Mouse (Mus musculus) hindbrain, embryonic 14.5 days (tissue): Measurements from ENCODE around the gene Styxl1. TPM values are rescaled to one million over a fixed set of nuclear protein-coding genes. Genes with fewer than 3 reads are reported as not detected.

Experiments
- ATAC-seq: fragments of 200-750 bp; cut with Nextera tagmentation; 2 replicates; pipeline ENCODE4 v1.8.0; 2017; ENCODE audit warnings: moderate number of reproducible peaks, mild to moderate bottlenecking, moderate TSS enrichment, moderate library complexity; ENCODE audit not compliant: low FRiP score
- DNase-seq: peaks from one replicate; pipeline ENCODE4 v3.0.0-alpha.2; 2015; ENCODE audit warnings: low spot score
- H3K27ac ChIP-seq: fragments of 300-500 bp; sonication (generic); 2 replicates; pipeline ENCODE4 v1.5.1; 2014; ENCODE audit warnings: mild to moderate bottlenecking, moderate library complexity
- H3K27me3 ChIP-seq: fragments of 300-500 bp; sonication (generic); 2 replicates; pipeline ENCODE4 v1.6.1; 2014; ENCODE audit warnings: mild to moderate bottlenecking, low read length, mixed read lengths; ENCODE audit not compliant: control insufficient read depth, insufficient read depth
- H3K36me3 ChIP-seq: fragments of 300-500 bp; sonication (generic); replicated peaks from 2 replicates; pipeline ENCODE4 v1.6.1; 2014; ENCODE audit not compliant: control insufficient read depth, insufficient read depth
- H3K4me1 ChIP-seq: fragments of 300-500 bp; sonication (generic); replicated peaks from 2 replicates; pipeline ENCODE4 v1.6.1; 2014; ENCODE audit warnings: antibody characterized with exemption, low read length, mixed read lengths; ENCODE audit not compliant: control insufficient read depth, insufficient read depth
- H3K4me2 ChIP-seq: fragments of 300-500 bp; sonication (generic); replicated peaks from 2 replicates; pipeline ENCODE4 v1.6.1; 2014; ENCODE audit warnings: mild to moderate bottlenecking, moderate library complexity
- H3K4me3 ChIP-seq: fragments of 300-500 bp; sonication (generic); replicated peaks from 2 replicates; pipeline ENCODE4 v1.5.1; 2014; ENCODE audit warnings: mild to moderate bottlenecking, low read length
- H3K9ac ChIP-seq: fragments of 300-500 bp; sonication (generic); 2 replicates; pipeline ENCODE4 v1.6.1; 2014
- H3K9me3 ChIP-seq: fragments of 300-500 bp; sonication (generic); 2 replicates; pipeline ENCODE4 v1.6.1; 2016; ENCODE audit warnings: low read length; ENCODE audit not compliant: control insufficient read depth
- WGBS: fragments of 180-500 bp; shearing (Covaris S2); extraction: QIAGEN DNeasy Blood & Tissue Kit; methylation state at CpG from one replicate; pipeline ENCODE4 v1.1.7; 2014; 5-methylcytosine and 5-hydroxymethylcytosine counted together
- polyA plus RNA-seq: library from polyadenylated mRNA; unstranded; fragments of >200 nt; fragmentation: Nextera tagmentation; extraction: Ambion mirVana; gene quantifications from 2 replicates; pipeline ENCODE4 v1.2.1, GENCODE M21; 2014

The Styxl1 gene
- polyA plus RNA-seq, 1 experiment from 2014 or later, result 0.25 TPM

DNA sequence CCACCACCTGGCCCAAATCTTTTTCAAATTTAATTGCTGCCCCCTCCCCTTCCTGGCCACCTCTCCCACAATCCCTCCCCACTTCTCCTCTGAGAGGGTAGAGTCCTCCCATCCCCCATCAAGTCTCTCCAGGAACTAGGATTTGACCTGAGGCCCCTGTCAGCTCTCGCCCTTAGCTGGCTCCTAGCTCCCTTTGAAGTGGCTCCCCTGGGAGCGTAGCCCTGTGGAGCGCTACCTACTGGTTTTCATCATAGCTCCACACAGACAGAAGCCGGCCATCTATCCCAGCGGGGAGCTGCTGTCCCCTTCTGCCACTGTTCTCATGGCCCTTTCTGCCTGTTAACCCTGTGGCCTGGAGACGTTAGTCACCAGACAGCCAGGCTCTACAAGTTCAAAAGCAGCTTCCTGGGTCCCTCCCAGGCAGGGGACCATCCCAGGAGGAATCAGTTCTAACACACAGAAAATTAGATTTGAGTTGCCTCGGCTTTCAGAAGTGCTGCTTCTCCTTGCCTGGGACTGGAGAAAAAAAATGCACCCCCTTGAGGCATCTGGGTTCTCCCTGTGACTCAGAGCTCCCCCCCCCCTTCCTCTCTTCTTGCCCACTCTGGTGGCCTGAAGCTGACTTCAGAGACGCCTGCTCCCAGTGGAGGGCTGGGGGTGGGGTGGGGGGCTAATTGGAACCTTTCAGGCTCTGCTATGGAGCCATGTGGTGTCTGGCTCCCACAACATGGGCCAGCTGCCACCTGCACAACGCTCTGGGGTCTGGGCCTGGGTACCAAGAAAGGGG lies 53.5 kb downstream of the Styxl1 start:
- H3K36me3 ChIP-seq, result peaks cover 24% of the 10 kb centered on the region
- H3K27me3 ChIP-seq, result no peaks in the 10 kb centered on the region
- no peaks in the 10 kb centered on the region for H3K9me3 ChIP-seq
- H3K4me3 ChIP-seq, result no peak overlapping the region
- peak overlapping the region; percentile 89 for H3K27ac ChIP-seq
- peak overlapping the region; percentile 46 for H3K4me2 ChIP-seq
- H3K4me1 ChIP-seq, result peaks cover 30% of the 10 kb centered on the region
- H3K9ac ChIP-seq, result peak overlapping the region; percentile 47
- 5% methylated on average over 9 of the region's 9 CpGs for WGBS
- peak; percentile 75 for ATAC-seq
- DNase-seq, result peak; percentile 37

DNA sequence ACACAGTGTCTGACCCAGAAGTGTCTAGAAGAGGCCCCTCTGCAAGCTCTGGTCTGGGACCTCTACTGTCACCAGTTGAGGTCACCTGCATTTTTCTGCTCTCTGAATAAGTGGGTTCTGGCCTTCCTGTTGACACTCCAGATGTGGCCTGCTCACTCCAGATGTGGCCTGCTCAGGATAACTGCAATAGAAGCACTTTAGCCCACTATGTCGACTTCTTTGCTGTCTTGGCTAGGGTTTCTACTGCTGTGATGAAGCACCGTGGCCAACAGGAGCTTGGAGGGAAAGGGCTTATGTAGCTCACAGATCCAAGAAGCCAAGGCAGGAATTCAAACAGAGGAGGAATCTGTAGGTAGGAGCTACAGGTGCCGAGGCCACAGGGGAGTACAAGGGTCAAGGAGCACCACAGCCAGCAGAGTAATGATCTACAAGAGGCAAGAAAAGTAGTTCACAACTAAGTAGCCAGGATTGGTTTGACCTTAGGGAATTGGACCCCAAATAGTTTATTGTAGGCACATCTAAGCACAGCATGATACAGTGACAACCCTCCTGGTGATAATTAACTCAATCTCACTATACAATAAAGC lies 54.9 kb downstream of the Styxl1 start:
- Histone ChIP-seq H3K27me3 (no peaks in the 10 kb centered on the region), H3K4me3 (no peak overlapping the region), H3K9ac (no peak overlapping the region), H3K27ac (no peak overlapping the region), H3K36me3 (peaks cover 22% of the 10 kb centered on the region), H3K4me1 (peaks cover 30% of the 10 kb centered on the region), H3K9me3 (no peaks in the 10 kb centered on the region), H3K4me2 (no peak overlapping the region)
- no peak for ATAC-seq
- 76% methylated on average over 3 of the region's 3 CpGs for WGBS
- no peak for DNase-seq

DNA sequence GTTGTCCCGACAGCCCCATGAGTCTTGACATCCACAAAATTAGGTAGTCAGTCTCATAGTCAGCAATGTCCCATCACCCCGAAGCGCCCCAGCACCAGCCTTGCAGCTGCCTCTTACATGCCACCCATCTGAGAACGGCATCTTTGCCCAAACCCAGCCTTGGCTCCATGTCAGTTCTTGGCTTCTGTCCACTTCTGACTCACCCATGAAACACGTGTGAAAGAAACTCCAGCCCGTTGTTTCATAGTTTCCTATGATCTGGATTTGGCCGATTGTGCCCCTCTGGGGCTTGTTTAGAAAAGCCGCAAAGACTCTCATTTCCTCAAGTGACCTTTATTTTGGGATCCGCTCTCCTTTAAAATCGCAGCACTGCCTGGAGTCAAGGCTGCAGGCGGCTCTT lies 56.1 kb downstream of the Styxl1 start:
- no peak for ATAC-seq
- H3K9ac ChIP-seq, result no peak overlapping the region
- peaks cover 30% of the 10 kb centered on the region for H3K4me1 ChIP-seq
- H3K9me3 ChIP-seq, result no peaks in the 10 kb centered on the region
- DNase-seq, result no peak
- no peaks in the 10 kb centered on the region for H3K27me3 ChIP-seq
- no peak overlapping the region for H3K4me3 ChIP-seq
- no peak overlapping the region for H3K27ac ChIP-seq
- H3K36me3 ChIP-seq, result peaks cover 30% of the 10 kb centered on the region
- WGBS, result 76% methylated on average over 11 of the region's 11 CpGs
- H3K4me2 ChIP-seq, result no peak overlapping the region

DNA sequence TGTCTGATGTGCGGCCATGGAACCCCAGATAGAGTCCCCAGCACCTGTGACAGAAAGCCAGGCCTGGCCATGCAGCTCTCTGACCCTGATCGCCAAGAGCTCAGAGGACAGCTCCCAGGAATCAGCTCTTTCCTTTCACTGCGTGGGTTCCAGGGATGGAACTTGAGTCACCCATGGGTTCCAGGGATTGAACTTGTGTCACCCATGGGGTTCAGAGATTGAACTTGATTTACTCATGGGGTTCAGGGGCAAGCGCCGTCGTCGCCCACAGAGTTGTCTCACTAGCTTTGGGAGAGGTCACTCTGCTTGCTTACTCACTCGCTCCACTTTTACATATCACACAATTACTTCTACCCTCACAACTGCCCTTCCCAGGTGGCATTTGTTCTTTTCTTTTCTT lies 57.1 kb downstream of the Styxl1 start:
- 94% methylated on average over 8 of the region's 8 CpGs for WGBS
- Histone ChIP-seq H3K9ac (no peak overlapping the region), H3K4me1 (peaks cover 19% of the 10 kb centered on the region), H3K9me3 (no peaks in the 10 kb centered on the region), H3K36me3 (peaks cover 39% of the 10 kb centered on the region), H3K27me3 (no peaks in the 10 kb centered on the region), H3K4me2 (no peak overlapping the region), H3K27ac (no peak overlapping the region), H3K4me3 (no peak overlapping the region)
- DNase-seq (no peak), ATAC-seq (no peak)

DNA sequence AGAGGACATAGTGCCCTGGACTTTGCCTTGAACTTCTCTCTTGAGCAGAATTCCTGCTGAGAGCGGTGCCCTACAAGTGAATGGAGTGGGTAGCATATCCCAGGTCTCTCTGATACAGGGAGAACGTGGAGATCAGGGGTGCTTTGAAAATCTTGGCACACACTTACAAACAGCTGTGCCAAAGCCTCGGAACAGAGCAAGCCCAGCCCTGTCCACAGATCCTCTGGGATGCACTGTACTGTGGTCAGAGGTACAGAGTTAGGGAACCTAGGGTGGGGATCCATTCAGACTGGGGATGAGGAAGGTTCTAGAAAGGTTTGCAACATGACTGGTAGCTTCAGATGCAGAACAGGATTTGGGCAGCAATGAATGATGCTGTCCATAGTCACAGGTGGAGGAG lies 58.1 kb downstream of the Styxl1 start:
- H3K9ac ChIP-seq, result no peak overlapping the region
- 79% methylated on average over 3 of the region's 3 CpGs for WGBS
- ATAC-seq, result no peak
- H3K27ac ChIP-seq, result no peak overlapping the region
- H3K9me3 ChIP-seq, result no peaks in the 10 kb centered on the region
- H3K4me3 ChIP-seq, result no peak overlapping the region
- DNase-seq, result no peak
- peaks cover 44% of the 10 kb centered on the region for H3K36me3 ChIP-seq
- no peak overlapping the region for H3K4me2 ChIP-seq
- H3K27me3 ChIP-seq, result no peaks in the 10 kb centered on the region
- peaks cover 10% of the 10 kb centered on the region for H3K4me1 ChIP-seq

DNA sequence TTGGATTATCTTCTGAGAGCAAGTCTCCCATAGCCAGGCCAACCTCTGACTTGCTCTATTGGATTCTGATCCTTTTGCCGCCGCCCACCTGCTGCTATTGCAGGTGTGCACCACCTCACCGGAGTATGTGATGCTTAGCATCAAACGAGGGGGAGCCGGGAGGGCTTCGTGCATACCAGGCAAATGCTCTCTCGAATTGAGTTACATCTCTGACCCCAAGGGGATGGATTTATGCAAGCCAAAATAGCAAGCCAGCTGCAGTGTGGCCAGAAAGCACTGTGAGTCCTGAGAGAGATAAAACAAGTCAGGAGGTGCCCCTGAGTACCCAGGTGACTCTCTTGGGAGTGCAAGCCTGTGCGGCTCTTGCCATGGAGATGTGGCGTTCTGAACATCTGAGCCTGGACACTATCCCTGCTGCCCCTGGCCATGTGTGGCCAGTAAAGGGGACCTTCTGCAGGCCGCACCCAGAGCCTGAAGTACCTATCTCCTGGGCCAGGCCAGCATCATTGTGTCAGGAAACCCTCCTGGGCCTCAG lies 58.5 kb downstream of the Styxl1 start:
- no peak overlapping the region for H3K4me3 ChIP-seq
- H3K4me1 ChIP-seq, result peaks cover 5% of the 10 kb centered on the region
- 90% methylated on average over 10 of the region's 10 CpGs for WGBS
- H3K27ac ChIP-seq, result no peak overlapping the region
- H3K36me3 ChIP-seq, result peaks cover 44% of the 10 kb centered on the region
- no peak overlapping the region for H3K4me2 ChIP-seq
- H3K9ac ChIP-seq, result no peak overlapping the region
- H3K9me3 ChIP-seq, result no peaks in the 10 kb centered on the region
- DNase-seq, result no peak
- no peak for ATAC-seq
- no peaks in the 10 kb centered on the region for H3K27me3 ChIP-seq

DNA sequence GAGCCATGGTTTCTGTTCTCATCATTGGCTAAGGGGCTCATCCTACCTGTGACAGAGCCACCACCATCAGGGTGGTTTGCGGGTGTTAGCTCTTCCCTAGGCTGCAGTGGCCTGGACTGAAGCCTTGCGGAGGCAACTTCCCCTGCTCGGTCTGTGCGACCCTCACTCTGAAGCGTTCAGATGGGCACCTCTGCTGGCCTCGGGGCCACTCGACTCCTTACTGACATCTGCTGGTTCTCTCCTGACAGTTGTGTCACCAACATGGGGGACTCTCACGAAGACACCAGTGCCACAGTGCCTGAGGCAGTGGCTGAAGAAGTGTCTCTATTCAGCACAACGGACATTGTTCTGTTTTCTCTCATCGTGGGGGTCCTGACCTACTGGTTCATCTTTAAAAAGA lies 62.6 kb downstream of the Styxl1 start:
- Histone ChIP-seq H3K4me1 (peaks cover 12% of the 10 kb centered on the region; the same call in 1 of the 2 replicates), H3K27ac (no peak overlapping the region), H3K4me3 (no peak overlapping the region), H3K27me3 (no peaks in the 10 kb centered on the region), H3K36me3 (peaks cover 39% of the 10 kb centered on the region), H3K9ac (no peak overlapping the region), H3K9me3 (no peaks in the 10 kb centered on the region), H3K4me2 (no peak overlapping the region)
- no peak for DNase-seq
- no peak for ATAC-seq
- 47% methylated on average over 10 of the region's 10 CpGs for WGBS

DNA sequence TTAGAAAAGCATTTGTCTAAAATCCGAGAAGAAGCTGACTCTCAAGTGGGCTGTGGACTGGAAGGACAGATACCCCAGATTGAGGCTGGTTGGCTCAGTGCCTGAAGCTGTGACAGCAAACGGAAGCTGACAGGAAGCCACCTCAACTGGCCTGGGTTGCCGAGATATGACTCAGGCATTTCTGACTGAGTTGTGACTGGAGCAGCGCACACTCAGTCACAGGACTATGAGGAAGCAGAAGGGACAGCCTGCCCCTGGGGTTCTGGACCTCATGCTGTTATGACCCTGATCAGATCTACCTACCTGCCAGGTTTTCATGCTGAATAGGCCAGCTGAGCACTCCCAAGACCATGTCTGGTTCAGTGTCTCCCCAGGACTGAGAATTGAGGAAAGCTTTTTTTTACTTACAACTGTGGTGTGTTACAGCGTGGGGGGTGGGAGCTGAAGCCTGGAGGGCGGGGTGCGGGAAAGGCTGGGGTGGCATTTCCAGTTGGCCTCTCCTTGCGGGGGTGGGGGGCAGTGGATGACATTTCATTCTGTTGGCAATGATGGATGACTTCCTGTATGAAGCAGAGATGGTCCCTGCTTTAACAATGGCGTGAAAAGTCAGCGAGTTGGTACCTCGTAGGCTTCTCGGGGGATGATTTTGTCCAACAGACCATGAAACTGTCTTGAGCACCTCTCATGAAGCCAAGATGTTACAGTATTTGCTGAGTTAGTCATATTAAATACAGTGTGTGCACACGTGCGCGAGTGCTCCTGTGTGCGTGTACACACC lies 64.6 kb downstream of the Styxl1 start:
- Histone ChIP-seq H3K27me3 (no peaks in the 10 kb centered on the region), H3K27ac (no peak overlapping the region), H3K4me1 (peaks cover 12% of the 10 kb centered on the region; the same call in 1 of the 2 replicates), H3K9ac (no peak overlapping the region), H3K4me2 (no peak overlapping the region), H3K9me3 (no peaks in the 10 kb centered on the region), H3K36me3 (peaks cover 37% of the 10 kb centered on the region), H3K4me3 (no peak overlapping the region)
- WGBS, result 52% methylated on average over 16 of the region's 16 CpGs
- DNase-seq, result peak; percentile 37
- ATAC-seq, result no peak

DNA sequence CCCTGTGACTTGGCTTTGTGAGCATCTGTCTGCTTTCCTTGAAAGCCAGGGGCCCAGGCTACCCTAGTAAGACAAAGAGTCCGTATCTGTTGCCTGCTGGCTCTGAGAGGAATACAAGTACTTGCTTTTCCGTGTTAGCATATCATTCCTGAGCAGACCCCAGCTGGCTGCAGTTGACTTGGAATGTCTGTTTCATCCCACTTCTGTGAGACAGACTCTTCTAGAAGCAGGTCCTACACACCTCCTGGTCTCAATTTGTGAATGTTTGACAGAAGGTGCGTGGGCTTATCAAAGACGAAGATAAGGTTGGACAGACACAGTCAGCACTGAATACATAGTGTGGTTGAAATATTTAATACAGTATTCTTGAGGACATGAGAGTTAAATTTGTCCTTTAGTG lies 65.4 kb downstream of the Styxl1 start:
- Histone ChIP-seq H3K27me3 (no peaks in the 10 kb centered on the region), H3K4me3 (no peak overlapping the region), H3K27ac (no peak overlapping the region), H3K9me3 (no peaks in the 10 kb centered on the region), H3K4me1 (peaks cover 12% of the 10 kb centered on the region; the same call in 1 of the 2 replicates), H3K9ac (no peak overlapping the region), H3K36me3 (peaks cover 33% of the 10 kb centered on the region), H3K4me2 (no peak overlapping the region)
- DNase-seq (no peak), ATAC-seq (no peak)
- WGBS, result 58% methylated on average over 4 of the region's 4 CpGs
